Mouse (Mus musculus) stomach, embryonic 14.5 days (tissue): ENCODE results near the gene Col26a1. TPM values are rescaled to one million over a fixed set of nuclear protein-coding genes. Genes with fewer than 3 reads are reported as not detected.
A peak's percentile ranks its signal among the peaks of the same experiment; 100 is the strongest.

ENCODE experiments used
- ATAC-seq: fragments of 200-750 bp; cut with Nextera tagmentation; 2 replicates; pipeline ENCODE4 v1.8.0; 2017; ENCODE audit warnings: low read depth, moderate TSS enrichment; ENCODE audit not compliant: insufficient number of reproducible peaks, insufficient read depth, low FRiP score
- H3K27ac ChIP-seq: fragments of 300-500 bp; sonication (generic); 2 replicates; pipeline ENCODE4 v1.5.1; 2014; ENCODE audit warnings: mild to moderate bottlenecking, low read length, moderate library complexity, mixed read lengths
- H3K27me3 ChIP-seq: fragments of 300-500 bp; sonication (generic); 2 replicates; pipeline ENCODE4 v1.6.1; 2014; ENCODE audit warnings: low read length, control low read depth, mixed read lengths; ENCODE audit not compliant: control insufficient read depth, insufficient read depth
- H3K36me3 ChIP-seq: fragments of 300-500 bp; sonication (generic); 2 replicates; pipeline ENCODE4 v1.6.1; 2014; ENCODE audit warnings: mild to moderate bottlenecking, control low read depth, low read length, moderate library complexity, mixed read lengths; ENCODE audit not compliant: control insufficient read depth, insufficient read depth
- H3K4me1 ChIP-seq: fragments of 300-500 bp; sonication (generic); 2 replicates; pipeline ENCODE4 v1.6.1; 2014; ENCODE audit warnings: low read length, control low read depth, mixed read lengths; ENCODE audit not compliant: control insufficient read depth, insufficient read depth
- H3K4me2 ChIP-seq: fragments of 300-500 bp; sonication (generic); replicated peaks from 2 replicates; pipeline ENCODE4 v1.6.1; 2014; ENCODE audit warnings: low read depth, low read length, control low read depth
- H3K4me3 ChIP-seq: fragments of 300-500 bp; sonication (generic); 2 replicates; pipeline ENCODE4 v1.5.1; 2014; ENCODE audit warnings: low read depth, low read length, control low read depth
- H3K9ac ChIP-seq: fragments of 300-500 bp; sonication (generic); replicated peaks from 2 replicates; pipeline ENCODE4 v1.6.1; 2014; ENCODE audit warnings: low read depth, mild to moderate bottlenecking, control low read depth, low read length, moderate library complexity, mixed read lengths
- H3K9me3 ChIP-seq: fragments of 300-500 bp; sonication (generic); 2 replicates; pipeline ENCODE4 v1.6.1; 2016; ENCODE audit warnings: low read depth, low read length, control low read depth; ENCODE audit not compliant: control insufficient read depth
- WGBS: fragments of 180-500 bp; shearing (Covaris S2); extraction: QIAGEN DNeasy Blood & Tissue Kit; methylation state at CpG from one replicate; pipeline ENCODE4 v1.1.7; 2014; 5-methylcytosine and 5-hydroxymethylcytosine counted together
- polyA plus RNA-seq: library from polyadenylated mRNA; unstranded; fragments of >200 nt; fragmentation: Nextera tagmentation; extraction: Ambion mirVana; gene quantifications from 2 replicates; pipeline ENCODE4 v1.2.1, GENCODE M21; 2014

Gene Col26a1
- polyA plus RNA-seq, 1 experiment from 2014 or later, result 11.7 TPM

GRCm38 (mm10) chr5:136888539-136889355 lies 5.7 kb upstream of the Col26a1 start:
- Histone ChIP-seq H3K4me3 (no peak overlapping the region), H3K27ac (peak overlapping the region; percentile 44; the same call in 1 of the 2 replicates), H3K36me3 (no peaks in the 10 kb centered on the region), H3K27me3 (no peaks in the 10 kb centered on the region), H3K4me1 (peaks cover 7% of the 10 kb centered on the region), H3K9me3 (no peaks in the 10 kb centered on the region), H3K9ac (no peak overlapping the region), H3K4me2 (peak overlapping the region; percentile 18)
- 47% methylated on average over 19 of the region's 19 CpGs for WGBS
- ATAC-seq, result no peak

GRCm38 (mm10) chr5:136886957-136887356 lies 3.9 kb upstream of the Col26a1 start:
- Histone ChIP-seq H3K9me3 (no peaks in the 10 kb centered on the region), H3K27ac (no peak overlapping the region; the same call in 1 of the 2 replicates), H3K27me3 (peaks cover 3% of the 10 kb centered on the region; the same call in 1 of the 2 replicates), H3K4me2 (0 out of 2 replicates have a peak overlapping the region, but pooled peaks have one; percentile 12), H3K9ac (no peak overlapping the region), H3K4me1 (peaks cover 14% of the 10 kb centered on the region), H3K4me3 (no peak overlapping the region), H3K36me3 (no peaks in the 10 kb centered on the region)
- 24% methylated on average over 7 of the region's 7 CpGs for WGBS
- ATAC-seq, result no peak

- Histone ChIP-seq H3K27ac (no peak overlapping the region), H3K36me3 (no peaks in the 10 kb centered on the region), H3K4me1 (peaks cover 11% of the 10 kb centered on the region; the same call in 1 of the 2 replicates), H3K9ac (peak overlapping the region; percentile 50), H3K9me3 (no peaks in the 10 kb centered on the region), H3K4me2 (peak overlapping the region; percentile 78), H3K4me3 (peak overlapping the region; percentile 53), H3K27me3 (peaks cover 3% of the 10 kb centered on the region; the same call in 1 of the 2 replicates)
- no peak for ATAC-seq
- 2% methylated on average over 47 of the region's 47 CpGs for WGBS
These were observed 788 bp downstream of the Col26a1 start for GRCm38 (mm10) chr5:136882055-136882787.

GRCm38 (mm10) chr5:136881380-136882009 lies 1.5 kb downstream of the Col26a1 start:
- WGBS, result 2% methylated on average over 37 of the region's 39 CpGs
- H3K4me2 ChIP-seq, result peak overlapping the region; percentile 78
- H3K9me3 ChIP-seq, result no peaks in the 10 kb centered on the region
- H3K36me3 ChIP-seq, result no peaks in the 10 kb centered on the region
- peaks cover 3% of the 10 kb centered on the region; the same call in 1 of the 2 replicates for H3K27me3 ChIP-seq
- peak; percentile 75; the same call in 1 of the 2 replicates for ATAC-seq
- H3K4me3 ChIP-seq, result peak overlapping the region; percentile 53
- 0 out of 2 replicates have a peak, but pooled peaks cover 7% of the 10 kb centered on the region for H3K4me1 ChIP-seq
- H3K9ac ChIP-seq, result peak overlapping the region; percentile 50; the same call in 1 of the 2 replicates
- H3K27ac ChIP-seq, result no peak overlapping the region

GRCm38 (mm10) chr5:136880101-136880500 lies 2.9 kb downstream of the Col26a1 start:
- H3K9me3 ChIP-seq, result no peaks in the 10 kb centered on the region
- peaks cover 3% of the 10 kb centered on the region; the same call in 1 of the 2 replicates for H3K27me3 ChIP-seq
- WGBS, result 86% methylated on average over 8 of the region's 8 CpGs
- 0 out of 2 replicates have a peak, but pooled peaks cover 7% of the 10 kb centered on the region for H3K4me1 ChIP-seq
- H3K9ac ChIP-seq, result no peak overlapping the region
- ATAC-seq, result no peak
- no peaks in the 10 kb centered on the region for H3K36me3 ChIP-seq
- H3K4me3 ChIP-seq, result no peak overlapping the region
- H3K27ac ChIP-seq, result no peak overlapping the region
- no peak overlapping the region for H3K4me2 ChIP-seq

GRCm38 (mm10) chr5:136874271-136874670 lies 8.7 kb downstream of the Col26a1 start:
- Histone ChIP-seq H3K36me3 (no peaks in the 10 kb centered on the region), H3K4me2 (no peak overlapping the region), H3K4me3 (no peak overlapping the region), H3K4me1 (no peaks in the 10 kb centered on the region), H3K27ac (no peak overlapping the region), H3K9ac (no peak overlapping the region), H3K9me3 (no peaks in the 10 kb centered on the region), H3K27me3 (no peaks in the 10 kb centered on the region)
- ATAC-seq, result no peak
- WGBS, result 57% methylated on average over 10 of the region's 10 CpGs

GRCm38 (mm10) chr5:136872417-136872816 lies 10.6 kb downstream of the Col26a1 start:
- Histone ChIP-seq H3K9me3 (no peaks in the 10 kb centered on the region), H3K9ac (no peak overlapping the region), H3K36me3 (no peaks in the 10 kb centered on the region), H3K27me3 (no peaks in the 10 kb centered on the region), H3K4me1 (no peaks in the 10 kb centered on the region), H3K4me3 (no peak overlapping the region), H3K27ac (no peak overlapping the region), H3K4me2 (no peak overlapping the region)
- WGBS, result 74% methylated on average over 8 of the region's 8 CpGs
- no peak for ATAC-seq
